Mouse (Mus musculus) heart, embryonic 10.5 days (tissue): ENCODE measurements around the gene H13. TPM values are rescaled to one million over a fixed set of nuclear protein-coding genes. Genes with fewer than 3 reads are reported as not detected.

Experiments used
- DNase-seq: peaks from one replicate; pipeline ENCODE4 v3.0.0-alpha.2; 2017; ENCODE audit warnings: low spot score
- H3K27ac ChIP-seq: fragments of 300-500 bp; sonication (generic); 2 replicates; pipeline ENCODE4 v1.5.1; 2016; ENCODE audit warnings: mild to moderate bottlenecking
- H3K27me3 ChIP-seq: fragments of 300-500 bp; sonication (generic); 2 replicates; pipeline ENCODE4 v1.6.1; 2016; ENCODE audit warnings: mild to moderate bottlenecking; ENCODE audit not compliant: poor library complexity, insufficient read depth, severe bottlenecking
- H3K36me3 ChIP-seq: fragments of 300-500 bp; sonication (generic); 2 replicates; pipeline ENCODE4 v1.6.1; 2016; ENCODE audit warnings: mild to moderate bottlenecking, moderate library complexity
- H3K4me1 ChIP-seq: fragments of 300-500 bp; sonication (generic); 2 replicates; pipeline ENCODE4 v1.6.1; 2016; ENCODE audit warnings: mild to moderate bottlenecking
- H3K4me3 ChIP-seq: fragments of 300-500 bp; sonication (generic); 2 replicates; pipeline ENCODE4 v1.5.1; 2016; ENCODE audit warnings: mild to moderate bottlenecking, moderate library complexity
- H3K9me3 ChIP-seq: fragments of 300-500 bp; sonication (generic); 2 replicates; pipeline ENCODE4 v1.6.1; 2016; ENCODE audit warnings: mild to moderate bottlenecking, moderate library complexity
- WGBS: fragments of 180-500 bp; shearing (Covaris S2); methylation state at CpG from one replicate; pipeline ENCODE4 v1.1.7; 2016; 5-methylcytosine and 5-hydroxymethylcytosine counted together
- polyA plus RNA-seq: library from polyadenylated mRNA; unstranded; fragments of >200 nt; fragmentation: Nextera tagmentation; extraction: Ambion mirVana; gene quantifications from 2 replicates; pipeline ENCODE4 v1.2.1, GENCODE M21; 2016

Gene H13
- polyA plus RNA-seq, result 84.1 and 103 TPM in 2 replicates

DNA sequence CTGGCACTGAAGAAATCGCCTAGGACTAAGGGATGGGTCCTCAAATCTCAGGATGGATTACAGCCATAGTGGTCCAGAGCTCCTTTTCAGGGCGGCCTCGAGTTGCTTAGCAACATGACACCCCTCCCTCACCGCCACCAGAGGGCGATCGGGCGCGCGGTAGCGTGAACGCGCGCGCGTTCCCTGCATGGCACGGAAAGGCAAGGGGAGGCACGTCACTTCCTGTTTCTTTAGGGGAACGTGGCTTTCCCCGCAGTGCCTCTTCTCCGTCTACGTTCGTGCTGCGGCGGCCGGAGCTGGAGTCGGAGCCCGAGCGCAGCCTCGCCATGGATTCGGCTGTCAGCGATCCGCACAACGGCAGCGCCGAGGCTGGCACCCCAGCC lies at the start of gene H13:
Gene H13, plus strand, starts transcription at position 206 of the 383 bp plus-strand sequence.
- Histone ChIP-seq H3K36me3 (peaks cover 16% of the 10 kb centered on the region), H3K9me3 (no peaks in the 10 kb centered on the region), H3K27ac (peak within 1 kb of the TSS; percentile 96), H3K4me1 (peaks cover 38% of the 10 kb centered on the region), H3K4me3 (peak within 1 kb of the TSS; percentile 99), H3K27me3 (no peaks in the 10 kb centered on the region; the same call in 1 of the 2 replicates)
- WGBS, result under 1% methylated on average over 35 of the region's 35 CpGs
- peak; percentile 95 for DNase-seq

DNA sequence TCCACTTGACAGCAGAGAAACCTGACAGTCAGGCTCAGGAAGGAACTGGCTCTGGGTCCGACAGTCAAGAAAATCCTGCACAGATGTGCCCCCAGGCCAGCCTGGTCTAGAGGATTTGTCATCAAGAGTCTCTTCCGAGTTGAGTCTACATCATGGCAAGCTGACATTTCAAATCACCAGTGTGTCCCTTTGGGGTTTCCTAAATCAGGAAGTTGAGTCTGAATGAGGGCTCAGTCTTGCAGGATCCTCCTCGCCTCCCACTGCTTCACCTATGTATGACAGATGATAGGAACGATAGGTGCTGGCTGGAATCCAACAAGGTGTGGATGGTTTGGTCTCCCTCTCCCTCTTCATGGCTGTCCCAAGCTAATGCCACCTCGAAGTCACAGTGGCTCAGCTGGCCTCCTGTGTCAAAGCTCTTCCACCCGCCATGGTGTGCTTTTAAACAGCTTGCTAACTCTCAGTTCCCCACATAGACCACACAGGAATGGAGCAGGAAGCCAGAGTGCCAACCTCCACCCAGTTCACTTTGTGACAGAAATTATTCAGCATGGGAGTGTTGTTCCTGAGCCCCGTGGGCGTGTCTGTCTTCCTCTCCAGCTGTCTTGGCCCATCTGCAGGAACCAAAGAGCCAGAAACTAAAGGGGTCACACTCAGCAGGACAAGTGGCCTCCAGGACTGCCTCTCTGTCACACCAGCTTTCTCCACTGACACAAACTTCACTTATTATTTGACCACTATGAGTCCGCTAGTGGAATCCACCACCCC lies 48.7 kb upstream of the H13 start:
- H3K4me1 ChIP-seq, result no peaks in the 10 kb centered on the region
- H3K27me3 ChIP-seq, result peaks cover 24% of the 10 kb centered on the region
- H3K36me3 ChIP-seq, result no peaks in the 10 kb centered on the region
- no peak for DNase-seq
- no peak overlapping the region for H3K4me3 ChIP-seq
- whole genome bisulfite sequencing, result 66% methylated on average over 9 of the region's 9 CpGs
- H3K27ac ChIP-seq, result no peak overlapping the region
- no peaks in the 10 kb centered on the region for H3K9me3 ChIP-seq

DNA sequence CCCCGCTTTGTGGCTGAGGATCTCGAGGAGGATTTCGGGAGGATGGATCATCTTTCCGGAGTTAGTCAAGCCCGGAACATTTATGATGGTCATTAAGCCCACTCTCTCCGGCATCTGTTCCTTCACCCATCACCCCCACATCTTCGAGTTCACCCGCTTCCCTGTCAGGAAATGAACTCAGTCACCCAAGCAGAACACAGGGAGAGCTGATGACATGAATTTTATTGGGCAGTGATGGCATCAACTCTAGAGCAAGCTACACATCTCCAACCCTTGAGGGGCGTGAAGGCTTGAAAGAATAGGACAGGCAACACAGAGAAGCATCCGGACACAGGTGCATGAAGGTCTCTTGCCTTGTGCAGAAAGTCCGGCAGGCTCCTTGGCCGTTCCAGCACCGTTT lies 47.1 kb upstream of the H13 start:
- WGBS, result 84% methylated on average over 13 of the region's 13 CpGs

DNA sequence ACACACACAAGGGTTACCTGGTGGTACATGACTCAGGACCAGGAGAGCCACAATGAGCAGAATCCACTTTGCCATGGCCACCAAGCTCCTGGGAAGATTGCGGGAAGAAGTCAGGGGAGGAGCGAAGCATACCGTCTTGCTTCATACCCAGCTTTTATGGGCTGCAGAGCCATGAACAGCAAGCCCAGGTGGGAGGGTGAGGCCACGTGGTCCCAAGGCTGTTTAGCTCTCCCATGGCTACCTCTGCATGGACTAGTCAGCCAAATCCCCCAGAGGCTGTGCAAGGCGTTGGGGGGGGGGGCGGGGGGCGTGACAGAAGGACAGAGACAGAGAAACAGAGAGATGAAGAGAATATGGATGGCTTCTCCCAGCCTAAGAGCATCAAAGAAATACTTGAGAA lies 46.3 kb upstream of the H13 start, which contains the start of gene Defb25:
Gene Defb25, minus strand, starts transcription at position 101 of the 400 bp plus-strand sequence.
- peaks cover 19% of the 10 kb centered on the region for H3K4me1 ChIP-seq
- no peak within 1 kb of the TSS for H3K27ac ChIP-seq
- H3K36me3 ChIP-seq, result no peaks in the 10 kb centered on the region
- H3K27me3 ChIP-seq, result peaks cover 48% of the 10 kb centered on the region
- no peak within 1 kb of the TSS for H3K4me3 ChIP-seq
- no peaks in the 10 kb centered on the region for H3K9me3 ChIP-seq
- 85% methylated on average over 7 of the region's 7 CpGs for WGBS
- no peak for DNase-seq

More for the DNA sequence above, 47.1 kb upstream of the H13 start:
- Histone ChIP-seq H3K9me3 (no peaks in the 10 kb centered on the region), H3K4me1 (peaks cover 11% of the 10 kb centered on the region), H3K27me3 (peaks cover 40% of the 10 kb centered on the region), H3K27ac (no peak overlapping the region), H3K4me3 (no peak overlapping the region), H3K36me3 (no peaks in the 10 kb centered on the region)
- DNase-seq, result no peak

DNA sequence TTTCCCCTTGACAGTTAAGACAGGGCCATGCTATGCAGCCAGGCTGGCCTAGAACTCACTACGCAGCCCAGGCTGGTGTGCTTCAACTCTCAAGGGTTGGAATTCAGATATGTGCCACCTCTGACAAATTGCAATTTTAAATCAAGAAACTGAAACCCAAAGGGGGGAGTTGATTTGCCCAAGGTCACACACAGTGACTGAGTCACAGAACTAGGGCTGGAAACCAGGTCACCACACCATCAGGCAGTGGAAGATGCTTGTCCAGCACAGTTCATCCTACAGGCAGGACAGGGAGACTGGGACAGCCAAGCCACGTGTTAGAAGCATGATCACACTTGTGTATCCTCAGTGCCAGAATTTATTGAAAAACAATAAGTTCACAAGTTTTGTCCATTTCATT lies 44.7 kb upstream of the H13 start:
- 79% methylated on average over 2 of the region's 2 CpGs for WGBS
- peaks cover 28% of the 10 kb centered on the region for H3K4me1 ChIP-seq
- peaks cover 63% of the 10 kb centered on the region for H3K27me3 ChIP-seq
- H3K27ac ChIP-seq, result no peak overlapping the region
- no peaks in the 10 kb centered on the region for H3K9me3 ChIP-seq
- no peak overlapping the region for H3K4me3 ChIP-seq
- DNase-seq, result no peak
- no peaks in the 10 kb centered on the region for H3K36me3 ChIP-seq

DNA sequence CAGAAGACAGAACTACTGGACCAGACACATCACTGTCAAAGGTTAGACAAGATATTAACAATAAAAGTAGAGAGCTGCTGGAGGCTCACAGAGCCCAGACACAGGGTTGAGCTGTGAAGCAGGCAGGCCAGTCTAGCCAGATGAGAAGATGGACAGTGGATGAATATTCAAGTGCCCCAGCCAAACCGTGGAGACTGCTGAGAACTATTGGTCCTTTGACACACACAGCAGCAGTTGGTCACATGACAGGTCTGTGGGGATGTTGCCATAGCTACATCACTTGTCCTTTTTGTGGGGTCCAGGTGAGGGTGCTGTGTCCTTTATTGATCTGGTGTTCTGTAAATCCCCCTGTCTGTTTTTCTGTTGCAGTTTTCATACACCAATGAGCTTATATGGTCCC lies 44.0 kb upstream of the H13 start:
- peaks cover 63% of the 10 kb centered on the region for H3K27me3 ChIP-seq
- peaks cover 28% of the 10 kb centered on the region for H3K4me1 ChIP-seq
- no peak overlapping the region for H3K27ac ChIP-seq
- WGBS, result 22% methylated on average over 1 of the region's 1 CpGs
- no peaks in the 10 kb centered on the region for H3K36me3 ChIP-seq
- no peaks in the 10 kb centered on the region for H3K9me3 ChIP-seq
- no peak for DNase-seq
- H3K4me3 ChIP-seq, result no peak overlapping the region

DNA sequence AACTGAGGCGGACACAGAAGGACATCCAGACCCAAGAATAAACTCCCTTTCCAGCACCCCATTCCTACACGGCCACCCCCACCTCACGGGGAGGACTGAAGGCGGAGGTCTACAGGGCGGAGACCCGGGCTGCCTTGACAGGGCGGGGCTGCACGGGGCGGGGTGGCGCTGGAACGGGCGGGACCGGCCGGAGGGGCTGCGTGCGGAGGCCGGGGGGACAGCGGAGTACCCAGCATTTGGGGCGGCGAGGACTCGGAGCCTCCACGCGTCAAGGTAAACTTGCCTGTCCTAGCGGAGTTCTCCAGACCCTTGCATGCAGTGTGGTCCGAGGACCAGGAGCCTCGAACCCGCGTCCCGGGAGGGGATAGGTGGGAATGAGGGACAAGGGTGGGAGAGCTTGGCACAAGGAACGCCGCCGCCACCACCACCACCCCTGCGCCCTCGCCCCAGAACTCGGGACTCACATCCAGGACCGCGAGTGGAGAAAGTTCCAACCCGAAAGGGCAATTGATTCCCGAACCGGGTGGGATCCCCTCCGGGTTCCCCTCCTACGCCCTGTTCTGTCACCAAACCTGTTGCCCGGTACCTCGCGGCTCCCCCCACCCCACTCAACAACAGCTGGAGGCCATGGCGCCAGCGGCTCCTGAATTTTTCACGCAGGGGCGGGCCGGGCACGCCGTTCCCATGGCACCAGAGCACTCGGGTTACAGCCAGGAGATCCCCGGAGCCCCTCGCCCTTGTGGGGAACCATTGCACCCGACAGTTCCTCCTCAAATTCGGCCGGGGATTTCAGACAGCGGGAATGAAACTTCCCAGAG lies 42.3 kb upstream of the H13 start, which contains the start of gene Rem1:
Gene Rem1, plus strand, starts transcription at position 178 of the 818 bp plus-strand sequence.
- Histone ChIP-seq H3K4me3 (peak within 1 kb of the TSS; percentile 63), H3K4me1 (peaks cover 28% of the 10 kb centered on the region), H3K36me3 (no peaks in the 10 kb centered on the region), H3K9me3 (no peaks in the 10 kb centered on the region), H3K27me3 (peaks cover 53% of the 10 kb centered on the region), H3K27ac (peak within 1 kb of the TSS; percentile 67)
- DNase-seq, result no peak
- WGBS, result 2% methylated on average over 59 of the region's 59 CpGs

DNA sequence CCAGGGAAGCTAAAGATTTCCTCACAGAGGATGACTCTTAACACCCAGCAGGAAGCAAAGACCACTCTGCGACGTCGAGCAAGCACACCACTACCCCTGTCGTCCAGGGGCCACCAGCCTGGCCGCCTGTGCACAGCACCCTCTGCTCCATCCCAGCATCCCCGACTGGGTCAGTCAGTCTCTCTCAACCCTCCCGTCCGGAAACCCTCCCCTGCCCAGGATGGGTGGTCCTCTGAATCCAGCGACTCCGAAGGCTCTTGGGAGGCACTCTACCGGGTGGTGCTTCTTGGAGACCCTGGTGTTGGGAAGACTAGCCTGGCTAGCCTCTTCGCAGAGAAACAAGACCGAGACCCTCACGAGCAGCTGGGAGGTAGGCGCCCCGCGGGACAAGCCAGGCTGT lies 41.2 kb upstream of the H13 start:
- no peak for DNase-seq
- no peaks in the 10 kb centered on the region for H3K9me3 ChIP-seq
- peaks cover 47% of the 10 kb centered on the region for H3K27me3 ChIP-seq
- H3K36me3 ChIP-seq, result no peaks in the 10 kb centered on the region
- no peak overlapping the region for H3K27ac ChIP-seq
- 41% methylated on average over 17 of the region's 17 CpGs for WGBS
- H3K4me3 ChIP-seq, result peak overlapping the region; percentile 63
- peaks cover 37% of the 10 kb centered on the region for H3K4me1 ChIP-seq

DNA sequence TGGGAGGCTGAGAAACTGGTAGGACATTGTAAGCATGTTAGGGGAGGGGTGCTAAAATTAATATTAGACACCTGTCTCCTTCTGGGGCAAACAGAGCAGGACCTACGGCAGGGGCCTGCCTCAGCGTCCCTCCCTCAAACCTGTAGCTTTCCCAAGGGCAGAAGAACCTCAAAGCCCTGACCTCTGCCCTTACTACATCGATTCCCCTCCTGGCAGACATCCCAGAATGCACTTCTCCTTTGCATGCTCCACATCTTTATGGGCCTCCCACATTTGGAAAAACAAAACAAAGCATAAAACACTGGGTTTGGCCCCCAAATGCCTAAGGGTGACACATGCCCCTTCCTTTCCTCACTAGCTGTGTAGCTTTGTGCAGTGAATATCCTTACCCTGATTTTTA lies 40.0 kb upstream of the H13 start:
- DNase-seq, result no peak
- Histone ChIP-seq H3K4me3 (no peak overlapping the region), H3K4me1 (peaks cover 48% of the 10 kb centered on the region), H3K27me3 (peaks cover 46% of the 10 kb centered on the region), H3K36me3 (no peaks in the 10 kb centered on the region), H3K9me3 (no peaks in the 10 kb centered on the region), H3K27ac (no peak overlapping the region)
- 65% methylated on average over 3 of the region's 3 CpGs for WGBS

DNA sequence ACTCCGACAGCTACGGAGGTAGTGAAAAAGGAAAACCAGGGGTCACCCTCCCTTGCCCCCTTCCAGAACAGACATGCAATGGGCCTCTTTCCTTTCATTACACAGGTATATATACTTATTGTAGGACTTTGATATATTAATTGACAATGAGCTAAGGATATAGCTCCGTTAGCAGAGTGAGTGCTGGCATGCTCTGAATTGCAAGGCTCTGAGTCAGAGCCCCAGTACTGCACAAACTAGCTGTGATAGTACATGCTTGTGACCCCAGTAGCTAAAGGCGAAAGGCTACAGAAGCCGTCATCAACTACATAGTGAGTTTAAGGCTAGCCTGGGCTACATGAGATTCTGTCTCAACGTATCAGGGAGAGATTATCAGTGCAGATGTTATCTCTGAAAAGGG lies 39.4 kb upstream of the H13 start:
- Histone ChIP-seq H3K27me3 (peaks cover 50% of the 10 kb centered on the region), H3K9me3 (no peaks in the 10 kb centered on the region), H3K4me3 (no peak overlapping the region), H3K36me3 (no peaks in the 10 kb centered on the region), H3K27ac (no peak overlapping the region), H3K4me1 (peaks cover 52% of the 10 kb centered on the region)
- no peak for DNase-seq
- WGBS, result 70% methylated on average over 6 of the region's 6 CpGs

DNA sequence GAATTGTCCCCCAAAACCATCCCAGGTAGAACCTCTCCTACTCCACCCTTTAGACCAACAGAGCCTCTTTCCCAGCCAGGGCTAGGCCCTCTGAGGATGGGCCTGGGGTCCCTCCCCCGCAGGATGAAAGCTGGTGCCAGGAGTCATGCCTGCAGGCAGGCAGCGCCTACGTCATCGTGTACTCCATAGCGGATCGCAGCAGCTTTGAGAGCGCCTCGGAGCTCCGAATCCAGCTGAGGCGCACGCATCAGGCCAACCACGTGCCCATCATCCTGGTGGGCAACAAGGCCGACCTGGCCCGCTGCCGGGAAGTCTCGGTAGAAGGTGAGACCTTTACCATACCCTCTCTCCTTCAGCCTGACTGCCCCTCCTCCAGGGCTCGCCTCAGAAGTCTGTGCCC lies 35.9 kb upstream of the H13 start:
- DNase-seq, result peak; percentile 82
- peaks cover 16% of the 10 kb centered on the region for H3K27me3 ChIP-seq
- H3K27ac ChIP-seq, result peak overlapping the region; percentile 82
- no peaks in the 10 kb centered on the region for H3K9me3 ChIP-seq
- 26% methylated on average over 17 of the region's 17 CpGs for WGBS
- H3K4me1 ChIP-seq, result peaks cover 57% of the 10 kb centered on the region
- no peaks in the 10 kb centered on the region for H3K36me3 ChIP-seq
- H3K4me3 ChIP-seq, result peak overlapping the region; percentile 45

DNA sequence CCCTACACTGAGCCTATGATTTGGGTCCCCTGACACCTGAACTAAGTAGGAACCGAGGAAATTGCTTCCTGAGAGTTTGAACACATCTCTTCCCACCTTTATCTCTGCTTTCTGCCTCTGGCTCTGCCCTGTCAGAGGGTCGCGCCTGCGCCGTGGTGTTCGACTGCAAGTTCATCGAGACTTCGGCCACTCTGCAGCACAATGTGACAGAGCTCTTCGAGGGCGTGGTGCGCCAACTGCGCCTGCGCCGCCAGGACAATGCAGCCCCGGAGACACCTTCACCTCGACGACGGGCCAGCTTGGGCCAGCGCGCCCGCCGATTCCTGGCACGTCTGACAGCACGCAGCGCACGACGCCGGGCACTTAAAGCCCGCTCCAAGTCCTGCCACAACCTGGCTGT lies 35.0 kb upstream of the H13 start:
- Histone ChIP-seq H3K27ac (peak overlapping the region; percentile 75; the same call in 1 of the 2 replicates), H3K36me3 (no peaks in the 10 kb centered on the region), H3K27me3 (peaks cover 6% of the 10 kb centered on the region), H3K4me3 (no peak overlapping the region), H3K9me3 (no peaks in the 10 kb centered on the region), H3K4me1 (peaks cover 59% of the 10 kb centered on the region)
- 53% methylated on average over 29 of the region's 29 CpGs for WGBS
- DNase-seq, result no peak
